Mouse (Mus musculus) thymus, adult 18-20 months (tissue): Measurements from ENCODE around the gene Pkmyt1.
"Not testable (repeated sequence)": the region's sequence is repeated elsewhere in the genome, so short reads cannot be mapped to it uniquely, and the experiment has no call there.

Experiments used
- DNase-seq, 2 experiments: peaks; one replicate each; pipeline ENCODE4 v3.0.0; 2022; ENCODE audit warnings: mixed read lengths in 2 of 2

Pkmyt1 gene

GRCm38 (mm10) chr17:23748631-23749391 is 22.7 kb downstream of the Pkmyt1 start:
- DNase-seq = peak in 1 of 2 experiments; percentile 46

DNA sequence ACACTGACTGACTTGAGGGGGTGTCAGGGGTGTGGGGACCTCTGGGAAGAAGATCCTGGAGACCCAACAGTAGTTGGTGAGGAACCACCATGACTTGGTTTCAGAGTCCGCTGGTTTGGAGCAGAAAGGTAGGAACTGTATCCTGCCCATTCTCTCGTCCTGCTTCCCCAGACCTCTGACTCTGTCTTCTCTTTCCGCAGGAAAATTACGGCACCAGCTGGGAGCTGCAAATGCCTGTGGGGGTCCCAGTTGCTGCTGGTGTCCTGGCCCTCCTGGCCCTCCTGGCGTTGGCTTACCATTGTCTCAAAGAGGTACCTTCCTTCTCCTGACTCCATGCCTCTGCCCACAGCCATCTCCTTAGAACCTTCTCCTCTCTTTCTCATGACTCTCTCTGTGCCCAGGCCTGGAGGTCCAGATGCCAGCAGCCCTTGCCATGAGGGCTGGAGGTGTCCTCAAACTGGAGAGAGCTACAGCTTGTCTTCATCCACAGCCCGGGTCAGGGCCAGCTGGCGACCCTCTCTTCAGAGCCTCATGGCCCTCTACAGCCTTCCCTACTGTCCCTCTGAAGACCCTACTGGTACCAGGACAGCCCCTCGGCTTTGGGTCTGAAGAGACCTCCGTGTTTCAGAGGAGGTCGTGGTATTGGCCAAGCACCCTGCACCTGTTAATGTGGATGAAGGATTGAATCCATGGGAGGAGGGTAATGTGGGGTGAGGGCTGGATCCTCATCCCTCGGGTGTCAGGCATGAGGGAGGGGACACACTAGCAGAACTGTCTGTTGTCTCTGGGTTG is 23.5 kb downstream of the Pkmyt1 start:
- no peak for DNase-seq

DNA sequence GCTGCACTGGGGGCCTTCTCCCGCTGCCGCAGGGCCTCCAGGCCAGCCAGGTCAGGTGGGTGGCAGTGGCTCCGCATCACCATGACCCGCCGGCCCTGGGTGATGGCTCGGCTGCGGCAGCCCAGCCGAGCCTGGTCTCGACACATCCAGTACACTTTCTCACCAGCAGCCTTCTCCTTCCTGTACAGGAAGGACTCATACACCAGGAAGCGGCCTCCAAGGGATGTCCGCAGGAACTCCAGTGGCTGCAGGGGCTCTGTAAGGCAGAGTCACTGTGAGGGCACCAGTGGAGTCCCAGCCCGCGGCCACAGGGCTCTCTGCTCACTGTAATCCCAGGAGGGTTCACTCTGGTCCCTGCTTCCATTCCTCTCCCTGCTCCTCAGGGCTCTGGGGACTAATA is 29.6 kb downstream of the Pkmyt1 start:
- no peak for DNase-seq

DNA sequence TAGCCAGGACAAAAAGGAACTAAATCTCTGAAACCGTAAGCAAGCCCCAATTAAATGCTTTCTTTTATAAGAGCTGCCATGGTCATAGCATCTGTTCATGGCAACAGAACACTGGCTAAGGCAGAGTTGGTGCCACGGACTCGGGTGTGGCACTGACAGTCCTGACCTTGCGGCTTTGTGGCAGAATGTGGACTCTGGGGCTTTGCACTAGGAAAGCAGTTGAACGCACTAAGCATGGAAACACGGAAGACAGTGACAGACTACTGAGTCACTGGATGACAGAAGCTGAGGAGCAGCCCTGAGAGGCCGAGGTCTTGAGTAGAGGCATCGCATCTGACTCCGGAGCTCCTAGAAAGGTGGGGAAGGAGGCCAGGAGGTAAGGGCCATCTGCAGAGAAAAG is 31.4 kb downstream of the Pkmyt1 start:
- DNase-seq = no peak

GRCm38 (mm10) chr17:23758801-23759200 is 32.7 kb downstream of the Pkmyt1 start:
- DNase-seq = no peak

DNA sequence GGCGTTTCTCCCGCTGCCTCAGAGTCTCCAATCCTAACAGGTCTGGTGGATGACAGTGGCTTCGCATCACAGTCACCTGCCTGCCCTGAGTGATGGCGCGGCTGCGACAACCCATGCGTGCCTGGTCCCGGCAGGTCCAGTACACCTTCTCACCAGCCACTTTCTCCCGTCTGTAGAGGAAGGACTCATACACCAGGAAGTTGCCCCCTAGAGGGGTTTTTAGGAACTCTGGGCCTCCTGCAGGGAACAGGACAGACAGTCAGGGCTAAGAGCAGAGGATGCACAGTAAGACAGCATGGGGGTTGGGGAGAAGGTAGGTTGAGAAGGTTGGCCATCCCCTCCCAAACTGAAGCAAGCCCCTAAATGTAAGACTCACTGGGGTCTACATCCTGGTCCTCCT is 34.1 kb downstream of the Pkmyt1 start:
- no peak for DNase-seq

DNA sequence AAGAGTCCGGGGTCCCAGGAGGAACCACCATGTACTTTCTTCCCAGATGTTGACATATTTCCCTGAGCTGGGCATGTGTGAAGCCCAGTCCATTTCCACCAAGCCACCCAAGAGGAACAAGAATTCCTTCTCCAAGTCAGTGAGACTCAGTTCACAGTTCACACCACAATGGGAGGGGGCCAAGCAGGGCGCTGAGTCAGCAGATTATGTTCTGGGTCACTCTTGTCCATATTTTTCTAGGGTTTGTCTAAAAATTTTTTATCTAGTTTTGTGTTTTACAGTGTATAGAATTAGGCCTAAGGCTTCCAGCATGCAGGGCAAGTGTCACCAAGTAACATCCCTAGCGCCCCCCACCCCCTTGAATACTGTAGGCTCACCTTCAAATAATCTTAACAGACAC is 35.0 kb downstream of the Pkmyt1 start:
- no peak for DNase-seq

GRCm38 (mm10) chr17:23762976-23763375 is 36.8 kb downstream of the Pkmyt1 start:
- no peak for DNase-seq

DNA sequence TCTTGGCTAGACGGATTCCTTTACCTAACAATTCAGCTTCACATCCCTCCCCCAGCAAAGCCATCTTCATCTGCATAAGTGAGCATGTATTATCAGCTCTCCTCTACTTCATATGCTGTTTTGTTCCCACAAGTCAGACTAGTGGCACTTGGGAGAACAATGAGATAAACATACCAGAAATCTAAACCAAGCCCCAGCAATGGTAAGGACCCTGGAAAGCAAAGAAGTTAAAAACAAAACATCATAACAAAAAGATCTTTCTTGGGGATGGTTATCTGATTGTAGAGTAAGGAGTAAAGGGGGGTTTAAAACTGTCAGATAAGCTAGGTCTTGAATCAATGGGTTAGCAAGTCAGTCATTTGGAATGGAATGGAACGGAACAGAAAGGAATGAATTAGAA is 44.4 kb downstream of the Pkmyt1 start:
- DNase-seq = no peak

GRCm38 (mm10) chr17:23770896-23771283 is 44.8 kb downstream of the Pkmyt1 start:
- DNase-seq = no peak

- peak; percentile 97 to 98 for DNase-seq
These were observed 45.4 kb downstream of the Pkmyt1 start, which contains the start of gene Flywch1 for GRCm38 (mm10) chr17:23771284-23772218. Gene Flywch1, minus strand, starts transcription at chr17:23771602.

- DNase-seq = not testable (repeated sequence)
These were observed 46.1 kb downstream of the Pkmyt1 start for GRCm38 (mm10) chr17:23772219-23772556.

GRCm38 (mm10) chr17:23773676-23774075 is 47.5 kb downstream of the Pkmyt1 start:
- no peak for DNase-seq

GRCm38 (mm10) chr17:23774090-23774489 is 48.0 kb downstream of the Pkmyt1 start:
- peak; percentile 70 to 72 for DNase-seq

DNA sequence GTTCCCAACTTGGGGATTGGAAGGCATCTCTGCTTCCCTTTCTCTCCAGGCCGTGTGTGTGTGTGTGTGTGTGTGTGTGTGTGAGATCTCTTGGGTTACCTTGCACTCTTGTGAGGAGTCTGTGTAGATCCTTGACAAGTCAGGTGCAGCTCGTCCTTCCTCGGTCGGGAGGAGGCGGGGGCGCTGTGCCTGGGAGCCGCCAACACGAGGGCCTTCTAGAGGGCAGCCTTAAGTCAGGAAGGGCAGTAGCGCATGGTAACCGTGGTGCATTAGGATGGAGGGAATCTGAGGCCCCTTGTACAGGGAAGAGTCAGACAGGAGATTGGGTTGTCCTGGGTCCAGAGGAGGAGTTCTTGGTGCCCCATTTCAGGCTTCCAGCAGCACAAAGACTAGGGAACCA is 50.1 kb downstream of the Pkmyt1 start:
- no peak for DNase-seq

DNA sequence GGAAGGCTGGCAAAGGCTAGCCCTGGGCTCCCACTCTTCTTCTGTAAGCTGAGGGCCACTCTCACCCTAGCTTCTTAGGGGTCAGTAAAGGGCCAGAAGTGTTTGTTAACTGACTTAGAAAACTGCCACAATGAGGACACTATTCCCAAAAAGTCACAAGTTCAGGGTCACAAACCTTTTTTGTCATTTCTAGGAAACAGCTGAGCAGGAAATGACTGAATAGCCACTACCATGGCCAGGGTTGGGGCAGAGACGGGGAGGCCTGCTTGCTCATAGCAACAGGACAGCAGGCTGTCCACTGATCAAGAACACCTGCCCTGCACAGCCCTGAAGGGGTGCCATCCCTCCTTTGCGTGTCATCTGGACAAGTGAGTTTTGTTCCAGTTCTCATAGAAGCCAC is 51.0 kb downstream of the Pkmyt1 start:
- DNase-seq = no peak

DNA sequence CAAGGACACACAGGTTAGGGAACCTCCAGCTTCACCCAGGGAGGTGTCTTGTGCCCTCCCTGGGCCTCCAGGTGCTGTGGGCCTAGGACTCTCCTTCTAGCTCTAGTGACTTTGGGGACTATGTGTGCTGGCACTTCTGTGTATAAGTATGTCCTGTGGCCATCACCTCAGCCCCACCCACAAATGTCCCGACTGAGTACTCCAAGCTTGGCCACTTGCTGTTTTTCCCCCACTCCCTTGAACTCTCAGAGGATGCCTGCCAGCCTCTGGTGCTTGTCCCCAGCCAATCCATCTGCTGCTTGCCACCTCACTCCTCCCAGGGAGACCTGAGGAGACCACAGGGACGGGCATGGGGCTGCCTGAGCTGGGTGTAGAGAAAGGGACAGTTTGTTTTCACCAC is 52.3 kb downstream of the Pkmyt1 start:
- DNase-seq = no peak

GRCm38 (mm10) chr17:23783352-23783751 is 57.2 kb downstream of the Pkmyt1 start:
- DNase-seq = no peak

- peak; percentile 43 to 63 for DNase-seq
These were observed 59.7 kb downstream of the Pkmyt1 start, which contains the start of gene Flywch2 for GRCm38 (mm10) chr17:23785561-23786471. Gene Flywch2, minus strand, starts transcription at chr17:23786081.
